In the genomic region with DNA sequence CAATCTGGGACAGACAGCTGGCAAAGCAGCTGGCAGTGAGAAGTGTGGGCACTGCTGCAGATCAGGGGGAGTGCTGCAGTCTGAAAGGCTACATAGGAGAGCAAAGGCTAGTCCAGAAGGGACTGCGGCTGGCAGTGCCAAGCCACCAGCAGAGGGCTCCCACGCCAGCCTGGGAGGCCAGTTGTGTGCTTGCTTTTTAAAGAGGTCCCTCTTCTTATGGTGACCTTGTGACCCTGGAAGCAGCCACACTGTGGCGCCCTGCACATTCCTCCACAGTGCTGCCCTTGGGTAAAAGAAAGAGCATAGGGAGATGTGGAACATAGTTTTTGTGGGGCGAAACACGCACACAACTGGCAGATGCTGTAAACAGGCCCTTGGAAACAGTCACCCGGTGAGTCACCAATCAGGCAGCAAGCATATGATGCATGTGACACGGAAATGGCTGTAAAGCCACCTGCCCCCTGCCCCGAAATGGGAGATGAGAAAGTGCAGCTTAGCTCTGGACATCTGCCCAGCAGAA, we compare ENCODE assay signal across 10 mouse cellular contexts. TPM values are rescaled to one million over a fixed set of nuclear protein-coding genes. Genes with fewer than 3 reads are reported as not detected.
DNase-seq lines count a peak whose midpoint lies in the region; ATAC-seq and TF ChIP-seq lines count a peak whose summit lies in the region.
"Had no signal": no experiment of that assay in that cellular context is flagged by ENCODE, and none has a peak within 500 bp of the region (broad histone marks: within the 10 kb centered on the region; RNA-seq: fewer than 3 reads in every experiment).

No protein-coding gene starts in this region.

- 69% methylated on average over 8 of the region's 8 CpGs for WGBS in hindbrain, embryonic 11.5 days
- WGBS in hindbrain, embryonic 16.5 days: 58% methylated on average over 8 of the region's 8 CpGs
- WGBS in midbrain, postnatal 0 days: 62% methylated on average over 8 of the region's 8 CpGs
- WGBS in midbrain, embryonic 11.5 days: 63% methylated on average over 8 of the region's 8 CpGs

- no peak overlapping the region for H3K27ac ChIP-seq in hindbrain, embryonic 11.5 days (ENCODE audit: low read depth, low read length)
- H3K27ac ChIP-seq in hindbrain, embryonic 16.5 days (ENCODE audit: low read depth, low read length): no peak overlapping the region
- no peak overlapping the region for H3K27ac ChIP-seq in midbrain, postnatal 0 days (ENCODE audit: low read depth, low read length)
- H3K27ac ChIP-seq in midbrain, embryonic 11.5 days (ENCODE audit: low read depth, low read length): no peak overlapping the region
- H3K27ac ChIP-seq: hindbrain, embryonic 10.5 days; liver, embryonic 13.5 days had no signal

- no peaks in the 10 kb centered on the region for H3K27me3 ChIP-seq in hindbrain, embryonic 11.5 days (ENCODE audit: control insufficient read depth, insufficient read depth, low read length)
- no peaks in the 10 kb centered on the region for H3K27me3 ChIP-seq in hindbrain, embryonic 16.5 days (replicated peaks; ENCODE audit: control insufficient read depth, insufficient read depth, low read length)
- no peaks in the 10 kb centered on the region for H3K27me3 ChIP-seq in midbrain, postnatal 0 days (ENCODE audit: insufficient read depth, low read length)
- no peaks in the 10 kb centered on the region for H3K27me3 ChIP-seq in midbrain, embryonic 11.5 days (ENCODE audit: control insufficient read depth, insufficient read depth, low read length)
- H3K27me3 ChIP-seq: liver, embryonic 13.5 days had no signal

- no peak overlapping the region for H3K9ac ChIP-seq in hindbrain, embryonic 11.5 days (ENCODE audit: low read depth, low read length)
- H3K9ac ChIP-seq in hindbrain, embryonic 16.5 days (ENCODE audit: low read depth, low read length): no peak overlapping the region
- no peak overlapping the region for H3K9ac ChIP-seq in midbrain, postnatal 0 days (replicated peaks; ENCODE audit: low read length, poor library complexity, severe bottlenecking)
- H3K9ac ChIP-seq in midbrain, embryonic 11.5 days (ENCODE audit: low read length): no peak overlapping the region
- H3K9ac ChIP-seq: liver, embryonic 13.5 days had no signal

- H3K4me1 ChIP-seq in hindbrain, embryonic 11.5 days (replicated peaks; ENCODE audit: control insufficient read depth, insufficient read depth, low read length): no peaks in the 10 kb centered on the region
- H3K4me1 ChIP-seq in hindbrain, embryonic 16.5 days (ENCODE audit: control insufficient read depth, insufficient read depth, low read depth, low read length): no peaks in the 10 kb centered on the region
- H3K4me1 ChIP-seq in midbrain, postnatal 0 days (ENCODE audit: insufficient read depth, low read length): no peaks in the 10 kb centered on the region
- H3K4me1 ChIP-seq in midbrain, embryonic 11.5 days (ENCODE audit: control insufficient read depth, insufficient read depth, low read length): no peaks in the 10 kb centered on the region
- H3K4me1 ChIP-seq: hindbrain, embryonic 10.5 days; liver, embryonic 13.5 days had no signal

- H3K4me3 ChIP-seq in hindbrain, embryonic 11.5 days (ENCODE audit: low read depth, low read length): no peak overlapping the region
- no peak overlapping the region for H3K4me3 ChIP-seq in hindbrain, embryonic 16.5 days (ENCODE audit: low read length)
- no peak overlapping the region for H3K4me3 ChIP-seq in midbrain, postnatal 0 days (ENCODE audit: low read depth, low read length)
- H3K4me3 ChIP-seq in midbrain, embryonic 11.5 days (ENCODE audit: low read depth, low read length): no peak overlapping the region
- H3K4me3 ChIP-seq: hindbrain, embryonic 10.5 days; liver, embryonic 13.5 days had no signal

- H3K36me3 ChIP-seq in hindbrain, embryonic 11.5 days (ENCODE audit: control insufficient read depth, insufficient read depth, low read length): no peaks in the 10 kb centered on the region
- peaks cover 20% of the 10 kb centered on the region for H3K36me3 ChIP-seq in hindbrain, embryonic 16.5 days (ENCODE audit: control insufficient read depth, insufficient read depth, low read length)
- H3K36me3 ChIP-seq in midbrain, postnatal 0 days (ENCODE audit: insufficient read depth, low read length): peaks cover 36% of the 10 kb centered on the region
- H3K36me3 ChIP-seq in midbrain, embryonic 11.5 days (ENCODE audit: control insufficient read depth, insufficient read depth, low read length): peaks cover 5% of the 10 kb centered on the region; the same call in 1 of the 2 replicates

- DNase-seq in hindbrain, embryonic 11.5 days (ENCODE audit: low spot score): peak; percentile 15
- DNase-seq in midbrain, postnatal 0 days (ENCODE audit: low spot score): no peak
- DNase-seq in midbrain, embryonic 11.5 days (ENCODE audit: low spot score, missing footprints): no peak
- peak; percentile 33 for DNase-seq in adipocyte (ENCODE audit: low spot score)
- peak; percentile 67 for DNase-seq in testis, postnatal 10 days (ENCODE audit: low spot score)
- DNase-seq: cerebellum, adult 9-11 months; liver, embryonic 13.5 days had no signal

- H3K4me2 ChIP-seq in hindbrain, embryonic 11.5 days (replicated peaks; ENCODE audit: low read depth, low read length): no peak overlapping the region
- H3K4me2 ChIP-seq in hindbrain, embryonic 16.5 days (ENCODE audit: low read length): no peak overlapping the region
- H3K4me2 ChIP-seq in midbrain, postnatal 0 days (ENCODE audit: low read depth, low read length, poor library complexity, severe bottlenecking): no peak overlapping the region
- no peak overlapping the region for H3K4me2 ChIP-seq in midbrain, embryonic 11.5 days
- H3K4me2 ChIP-seq: liver, embryonic 13.5 days had no signal

- peak; percentile 54 for TF ChIP-seq CTCF in midbrain, postnatal 0 days (IDR thresholded peaks at IDR 0.05)

- H3K9me3 ChIP-seq in hindbrain, embryonic 11.5 days (ENCODE audit: control insufficient read depth, low read length): no peaks in the 10 kb centered on the region
- no peaks in the 10 kb centered on the region for H3K9me3 ChIP-seq in hindbrain, embryonic 16.5 days (ENCODE audit: control insufficient read depth, low read length)
- H3K9me3 ChIP-seq in midbrain, postnatal 0 days (ENCODE audit: low read length): no peaks in the 10 kb centered on the region
- H3K9me3 ChIP-seq in midbrain, embryonic 11.5 days (ENCODE audit: control insufficient read depth, low read length): no peaks in the 10 kb centered on the region
- H3K9me3 ChIP-seq: hindbrain, embryonic 10.5 days; liver, embryonic 13.5 days had no signal

- no peak for ATAC-seq in hindbrain, embryonic 11.5 days (ENCODE audit: low FRiP score)
- no peak for ATAC-seq in hindbrain, embryonic 16.5 days
- ATAC-seq in midbrain, postnatal 0 days (ENCODE audit: low FRiP score): no peak
- no peak for ATAC-seq in midbrain, embryonic 11.5 days (ENCODE audit: low FRiP score)
- ATAC-seq in inflammation-experienced regulatory T-cells, adult 6 months: no peak

RNA-seq across cellular contexts. Expression of a gene that starts 41.6 kb away (rescaled TPM):
- 10.3 and 10.4 TPM in 2 replicates for polyA plus RNA-seq in hindbrain, embryonic 11.5 days (2014; fragmentation: Nextera tagmentation; extraction: Ambion mirVana)
- 4.9 and 9.4 TPM in 2 replicates for polyA plus RNA-seq in hindbrain, embryonic 16.5 days (2015; fragmentation: Nextera tagmentation; extraction: Ambion mirVana)
- total RNA-seq in midbrain, postnatal 0 days (2014; rRNA removed): 8.9 and 12.5 TPM in 2 replicates
- polyA plus RNA-seq in midbrain, postnatal 0 days (2015; fragmentation: Nextera tagmentation; extraction: Ambion mirVana): 2.5 and 3.1 TPM in 2 replicates
- 11.4 and 11.5 TPM in 2 replicates for polyA plus RNA-seq in midbrain, embryonic 11.5 days (2014; fragmentation: Nextera tagmentation; extraction: Ambion mirVana)
- polyA plus RNA-seq in inflammation-experienced regulatory T-cells, adult 6 months (2017; shearing (Covaris generic)): not detected

Comparison
In these comparisons a context has a peak if more than half of its experiments do, and no peak if none do; other contexts are left out.
1. DNase-seq: peak in hindbrain, embryonic 11.5 days (single experiment), adipocyte (single experiment) and testis, postnatal 10 days (single experiment); none in midbrain, postnatal 0 days (single experiment) and midbrain, embryonic 11.5 days (single experiment).